Comparison of ENCODE assay signal across 23 mouse cellular contexts in the genomic region with DNA sequence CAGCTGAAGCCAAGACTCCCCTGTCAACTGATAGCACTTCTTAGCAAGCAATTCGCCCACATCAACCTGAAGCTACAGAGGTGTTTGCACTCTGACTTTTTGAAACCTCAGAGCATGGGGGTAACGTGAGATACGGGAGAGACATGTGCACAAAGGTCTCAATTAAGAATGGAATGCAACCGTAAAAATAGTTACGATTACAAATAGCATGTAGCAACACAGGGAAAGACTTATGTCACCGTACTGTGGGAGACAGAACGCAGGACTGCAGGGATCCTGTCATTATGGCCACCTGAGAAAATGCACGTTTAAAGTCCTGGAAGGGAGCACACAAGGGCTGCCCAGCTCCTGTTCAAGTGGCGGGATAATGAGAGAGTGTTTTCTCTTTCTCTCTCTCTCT.
"Had no signal": no experiment of that assay in that cellular context is flagged by ENCODE, and none has a peak within 500 bp of the region (broad histone marks: within the 10 kb centered on the region; RNA-seq: fewer than 3 reads in every experiment).

No protein-coding gene starts in this region.

- ATAC-seq: forebrain, embryonic 16.5 days; hindbrain, postnatal 0 days; intestine, embryonic 16.5 days; liver, embryonic 12.5 days had no signal

- H3K9ac ChIP-seq: hindbrain, embryonic 13.5 days; hindbrain, embryonic 15.5 days; kidney, embryonic 15.5 days; limb, embryonic 13.5 days; limb, embryonic 15.5 days; liver, embryonic 12.5 days; liver, embryonic 14.5 days had no signal

- H3K27me3 ChIP-seq: hindbrain, embryonic 13.5 days; hindbrain, embryonic 15.5 days; kidney, embryonic 15.5 days; limb, embryonic 13.5 days; limb, embryonic 15.5 days had no signal

- H3K4me3 ChIP-seq: hindbrain, embryonic 13.5 days; hindbrain, embryonic 15.5 days; kidney, embryonic 15.5 days; limb, embryonic 13.5 days; limb, embryonic 15.5 days; liver, embryonic 12.5 days had no signal

- H3K27ac ChIP-seq: hindbrain, embryonic 13.5 days; hindbrain, embryonic 15.5 days; hindbrain, postnatal 0 days; kidney, embryonic 15.5 days; kidney, postnatal 0 days; limb, embryonic 13.5 days; liver, embryonic 12.5 days; liver, embryonic 14.5 days had no signal

- H3K36me3 ChIP-seq: hindbrain, embryonic 13.5 days; hindbrain, embryonic 15.5 days; kidney, embryonic 15.5 days; limb, embryonic 13.5 days; limb, embryonic 15.5 days; liver, embryonic 12.5 days had no signal

- DNase-seq: gastrocnemius, postnatal 14 days; gastrocnemius, postnatal 36 days; heart, postnatal 14 days; kidney, adult 11 months; kidney, adult 2 months; kidney, adult 9 months; kidney, postnatal 14 days; kidney, postnatal 36 days; layer of hippocampus, adult 9-11 months; layer of hippocampus, postnatal 36 days; left cerebral cortex, postnatal 4 days had no signal

- H3K4me2 ChIP-seq: heart, embryonic 11.5 days; hindbrain, embryonic 13.5 days; hindbrain, embryonic 15.5 days; kidney, embryonic 15.5 days; limb, embryonic 13.5 days; limb, embryonic 15.5 days; liver, embryonic 12.5 days had no signal

- H3K9me3 ChIP-seq: hindbrain, embryonic 13.5 days; hindbrain, embryonic 15.5 days; kidney, embryonic 15.5 days; limb, embryonic 13.5 days; limb, embryonic 15.5 days; liver, embryonic 12.5 days had no signal

- H3K4me1 ChIP-seq: liver, embryonic 12.5 days had no signal
